Mouse (Mus musculus): Measurements from ENCODE around the gene Naa40. TPM values are rescaled to one million over a fixed set of nuclear protein-coding genes. Genes with fewer than 3 reads are reported as not detected.

The Naa40 gene
- polyA plus RNA-seq, 1 experiment = 13.1 TPM

DNA sequence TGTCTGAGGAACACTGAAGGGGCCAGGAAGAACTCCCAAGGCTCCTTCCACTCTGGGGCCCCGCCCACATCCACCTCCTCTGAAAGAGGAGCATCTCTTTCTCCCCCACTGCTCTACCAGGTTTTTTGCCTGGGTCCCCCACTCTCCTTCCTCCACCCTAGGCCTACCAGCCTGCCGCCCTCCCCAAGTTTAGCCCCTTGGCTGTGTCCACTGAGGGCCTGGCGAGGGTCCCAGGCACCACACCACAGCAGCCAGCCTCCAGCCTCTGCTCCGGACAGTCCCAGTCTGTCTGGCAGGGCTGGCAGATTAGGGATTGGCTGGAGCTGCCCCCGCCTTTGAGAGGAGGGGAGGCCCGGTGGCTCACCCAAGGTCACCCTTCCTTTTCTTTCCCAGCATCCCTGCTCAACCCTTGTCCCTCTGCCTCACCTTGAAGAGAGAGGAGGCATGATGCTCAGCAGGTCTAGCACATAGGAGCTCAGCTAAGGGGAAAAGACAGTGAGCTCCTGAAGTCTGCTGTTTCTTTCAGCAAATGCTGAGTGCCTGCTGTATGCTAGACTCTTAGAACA lies 23.9 kb upstream of the Naa40 start:
- Histone ChIP-seq H3K27me3 (ENCODE audit: control insufficient read depth, insufficient read depth, low read length) (no peaks in the 10 kb centered on the region), H3K27ac (ENCODE audit: insufficient read depth, low read depth, low read length) (no peak overlapping the region), H3K36me3 (ENCODE audit: control insufficient read depth, insufficient read depth, low read length) (no peaks in the 10 kb centered on the region), H3K4me3 (ENCODE audit: low read depth, low read length) (no peak overlapping the region), H3K4me1 (ENCODE audit: control insufficient read depth, insufficient read depth, insufficient read length, low read length) (peaks cover 40% of the 10 kb centered on the region)
- WGBS = 55% methylated on average over 6 of the region's 6 CpGs
- TF ChIP-seq POLR2A (IDR thresholded peaks at IDR 0.05; ENCODE audit: low read depth, low read length) (no peak), CTCF (IDR thresholded peaks at IDR 0.05; ENCODE audit: extremely low read depth, insufficient read length, insufficient replicate concordance, low read depth, low read length) (no peak)

DNA sequence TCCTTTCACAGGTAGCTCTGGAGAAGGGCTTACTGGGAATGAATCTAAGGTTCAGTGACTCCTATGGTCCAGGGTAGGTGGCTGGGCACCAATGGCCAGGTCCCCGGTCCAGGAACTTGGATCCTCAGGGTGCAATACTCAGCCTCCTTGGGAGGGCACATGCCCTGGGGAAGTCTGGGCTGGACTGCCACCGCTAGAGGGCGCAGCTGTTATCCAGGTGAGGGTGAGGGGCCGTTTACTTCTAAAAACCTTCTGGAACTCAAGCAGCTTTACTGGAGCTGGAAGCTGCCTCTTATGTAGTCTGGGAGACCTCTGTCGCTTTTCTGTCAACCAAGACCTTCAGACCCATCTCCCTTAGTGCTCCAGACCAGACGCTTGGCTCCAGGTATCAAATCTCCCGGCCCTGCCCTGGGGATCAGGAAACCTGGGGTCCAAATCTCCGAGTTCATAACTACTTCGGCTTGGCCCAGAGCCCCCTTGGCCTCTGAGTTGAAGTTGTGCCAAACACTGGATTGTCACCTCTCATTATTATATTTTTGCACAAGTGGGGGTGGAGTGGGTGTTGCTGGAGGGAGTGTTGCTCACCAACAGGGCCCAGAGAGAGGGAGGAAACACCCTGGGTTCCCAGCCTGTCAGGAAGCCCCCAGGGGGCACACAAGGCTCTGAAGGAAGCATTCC lies 23.2 kb upstream of the Naa40 start:
- no peak overlapping the region for H3K4me3 ChIP-seq (ENCODE audit: low read depth, low read length)
- 16% methylated on average over 9 of the region's 9 CpGs for WGBS
- no peak for TF ChIP-seq POLR2A (IDR thresholded peaks at IDR 0.05; ENCODE audit: low read depth, low read length)
- peak; percentile 87 for TF ChIP-seq CTCF (IDR thresholded peaks at IDR 0.05; ENCODE audit: extremely low read depth, insufficient read length, insufficient replicate concordance, low read depth, low read length)
- no peaks in the 10 kb centered on the region for H3K36me3 ChIP-seq (ENCODE audit: control insufficient read depth, insufficient read depth, low read length)
- no peak overlapping the region for H3K27ac ChIP-seq (ENCODE audit: insufficient read depth, low read depth, low read length)
- H3K4me1 ChIP-seq (ENCODE audit: control insufficient read depth, insufficient read depth, insufficient read length, low read length) = peaks cover 35% of the 10 kb centered on the region
- H3K27me3 ChIP-seq (ENCODE audit: control insufficient read depth, insufficient read depth, low read length) = no peaks in the 10 kb centered on the region

DNA sequence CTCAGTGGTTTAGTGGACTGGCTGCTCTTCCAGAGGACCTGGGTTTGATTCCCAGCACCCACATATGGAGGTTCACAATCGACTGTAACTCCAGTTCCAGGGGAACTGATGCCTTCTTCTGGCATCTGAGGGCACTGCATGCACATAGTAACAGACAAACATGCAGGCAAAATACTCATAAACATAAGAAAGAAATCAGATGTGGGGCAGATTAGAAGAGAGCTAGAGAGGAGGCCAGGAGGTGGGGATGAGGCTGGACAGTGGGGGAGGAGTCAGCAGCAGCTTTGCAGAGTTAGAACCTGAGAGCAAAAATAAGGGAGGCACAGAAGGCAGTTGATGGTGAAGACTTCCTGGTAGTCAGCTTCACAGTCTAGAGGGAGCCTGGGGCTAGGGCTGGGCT lies 21.6 kb upstream of the Naa40 start:
- Histone ChIP-seq H3K36me3 (ENCODE audit: control insufficient read depth, insufficient read depth, low read length) (no peaks in the 10 kb centered on the region), H3K27me3 (ENCODE audit: control insufficient read depth, insufficient read depth, low read length) (no peaks in the 10 kb centered on the region), H3K4me1 (ENCODE audit: control insufficient read depth, insufficient read depth, insufficient read length, low read length) (peaks cover 22% of the 10 kb centered on the region), H3K4me3 (ENCODE audit: low read depth, low read length) (no peak overlapping the region), H3K27ac (ENCODE audit: insufficient read depth, low read depth, low read length) (no peak overlapping the region)
- TF ChIP-seq POLR2A (IDR thresholded peaks at IDR 0.05; ENCODE audit: low read depth, low read length) = no peak
- TF ChIP-seq CTCF (IDR thresholded peaks at IDR 0.05; ENCODE audit: extremely low read depth, insufficient read length, insufficient replicate concordance, low read depth, low read length) = no peak
- 87% methylated on average over 1 of the region's 1 CpGs for WGBS

DNA sequence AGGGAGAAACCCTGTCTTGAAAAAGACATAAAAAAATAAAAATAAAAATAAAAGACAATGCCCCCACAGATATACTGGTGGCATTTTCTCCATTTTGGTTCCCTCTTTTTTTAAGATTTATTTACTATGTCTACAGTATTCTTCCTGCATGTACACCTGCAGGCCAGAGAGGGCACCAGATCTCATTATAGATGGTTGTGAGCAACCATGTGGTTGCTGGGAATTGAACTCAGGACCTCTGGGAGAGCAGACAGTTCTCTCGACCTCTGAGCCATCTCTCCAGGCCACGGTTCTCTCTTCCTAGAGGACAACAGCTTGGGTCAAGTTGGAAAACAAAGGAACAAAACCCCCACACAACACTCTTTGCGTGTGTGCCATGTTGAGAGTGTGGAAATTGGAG lies 21.0 kb upstream of the Naa40 start:
- 95% methylated on average over 3 of the region's 3 CpGs for WGBS
- Histone ChIP-seq H3K36me3 (ENCODE audit: control insufficient read depth, insufficient read depth, low read length) (no peaks in the 10 kb centered on the region), H3K27me3 (ENCODE audit: control insufficient read depth, insufficient read depth, low read length) (no peaks in the 10 kb centered on the region), H3K4me1 (ENCODE audit: control insufficient read depth, insufficient read depth, insufficient read length, low read length) (peaks cover 17% of the 10 kb centered on the region), H3K4me3 (ENCODE audit: low read depth, low read length) (no peak overlapping the region), H3K27ac (ENCODE audit: insufficient read depth, low read depth, low read length) (no peak overlapping the region)
- TF ChIP-seq POLR2A (IDR thresholded peaks at IDR 0.05; ENCODE audit: low read depth, low read length) (no peak), CTCF (IDR thresholded peaks at IDR 0.05; ENCODE audit: extremely low read depth, insufficient read length, insufficient replicate concordance, low read depth, low read length) (no peak)

DNA sequence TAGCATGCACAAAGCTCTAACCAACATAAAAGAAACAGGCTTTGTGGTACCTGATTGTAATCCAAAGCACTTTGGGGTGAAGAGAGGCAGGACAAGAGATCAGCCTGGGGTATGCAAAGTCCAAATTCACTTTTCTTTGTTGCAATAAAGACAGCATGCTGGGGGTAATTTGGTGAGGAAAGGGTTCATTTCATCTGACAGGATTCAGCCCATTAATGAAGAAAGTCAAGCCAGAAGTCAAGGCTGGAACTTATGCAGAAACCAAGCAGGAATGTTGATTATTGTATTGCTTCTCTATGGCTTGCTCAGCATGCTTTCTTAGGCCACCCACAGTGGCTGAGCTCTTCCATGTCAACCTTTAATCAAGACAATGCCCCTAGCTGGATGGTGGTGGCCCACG lies 20.5 kb upstream of the Naa40 start:
- H3K36me3 ChIP-seq (ENCODE audit: control insufficient read depth, insufficient read depth, low read length) = no peaks in the 10 kb centered on the region
- TF ChIP-seq CTCF (IDR thresholded peaks at IDR 0.05; ENCODE audit: extremely low read depth, insufficient read length, insufficient replicate concordance, low read depth, low read length) (no peak), POLR2A (IDR thresholded peaks at IDR 0.05; ENCODE audit: low read depth, low read length) (no peak)
- H3K4me3 ChIP-seq (ENCODE audit: low read depth, low read length) = no peak overlapping the region
- H3K4me1 ChIP-seq (ENCODE audit: control insufficient read depth, insufficient read depth, insufficient read length, low read length) = peaks cover 14% of the 10 kb centered on the region
- no peak overlapping the region for H3K27ac ChIP-seq (ENCODE audit: insufficient read depth, low read depth, low read length)
- WGBS = 87% methylated on average over 1 of the region's 1 CpGs
- no peaks in the 10 kb centered on the region for H3K27me3 ChIP-seq (ENCODE audit: control insufficient read depth, insufficient read depth, low read length)

- no peak overlapping the region for H3K27ac ChIP-seq (ENCODE audit: insufficient read depth, low read depth, low read length)
- H3K27me3 ChIP-seq (ENCODE audit: control insufficient read depth, insufficient read depth, low read length) = no peaks in the 10 kb centered on the region
- no peak overlapping the region for H3K4me3 ChIP-seq (ENCODE audit: low read depth, low read length)
- no peaks in the 10 kb centered on the region for H3K36me3 ChIP-seq (ENCODE audit: control insufficient read depth, insufficient read depth, low read length)
- TF ChIP-seq CTCF (IDR thresholded peaks at IDR 0.05; ENCODE audit: extremely low read depth, insufficient read length, insufficient replicate concordance, low read depth, low read length) (no peak), POLR2A (IDR thresholded peaks at IDR 0.05; ENCODE audit: low read depth, low read length) (no peak)
- no peaks in the 10 kb centered on the region; the same call in 1 of the 2 replicates for H3K4me1 ChIP-seq (ENCODE audit: control insufficient read depth, insufficient read depth, insufficient read length, low read length)
- WGBS = 34% methylated on average over 5 of the region's 5 CpGs
Observed at GRCm38 (mm10) chr19:7257881-7258280, 16.9 kb upstream of the Naa40 start.

DNA sequence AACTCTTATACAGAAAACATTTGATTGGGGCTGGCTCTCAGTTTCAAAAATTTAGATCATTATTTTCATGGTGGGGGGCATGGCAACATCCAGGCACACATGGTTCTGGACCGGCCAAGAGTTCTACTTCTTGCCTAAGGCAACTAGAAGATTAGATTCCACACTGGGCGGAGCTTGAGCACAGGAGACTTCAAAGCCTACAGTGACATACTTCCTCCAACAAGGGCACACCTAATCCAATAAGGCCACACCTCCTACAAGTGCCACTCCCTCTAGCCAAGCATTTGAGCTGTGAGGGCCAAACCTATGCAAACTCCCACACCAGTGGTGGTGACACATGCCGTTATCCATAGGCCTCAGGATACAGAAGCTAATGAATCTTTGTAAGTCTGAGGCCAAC lies 5.0 kb upstream of the Naa40 start:
- H3K4me1 ChIP-seq (ENCODE audit: control insufficient read depth, insufficient read depth, insufficient read length, low read length) = 0 out of 2 replicates have a peak, but pooled peaks cover 2% of the 10 kb centered on the region
- H3K27me3 ChIP-seq (ENCODE audit: control insufficient read depth, insufficient read depth, low read length) = no peaks in the 10 kb centered on the region
- H3K36me3 ChIP-seq (ENCODE audit: control insufficient read depth, insufficient read depth, low read length) = no peaks in the 10 kb centered on the region
- TF ChIP-seq CTCF (IDR thresholded peaks at IDR 0.05; ENCODE audit: extremely low read depth, insufficient read length, insufficient replicate concordance, low read depth, low read length) (no peak), POLR2A (IDR thresholded peaks at IDR 0.05; ENCODE audit: low read depth, low read length) (no peak)
- no peak overlapping the region for H3K27ac ChIP-seq (ENCODE audit: insufficient read depth, low read depth, low read length)
- 31% methylated on average over 3 of the region's 3 CpGs for WGBS
- H3K4me3 ChIP-seq (ENCODE audit: low read depth, low read length) = no peak overlapping the region
